In genomic region chr12:24498841-24499485, GRCm38 (mm10) we compare ENCODE assay signal across 8 mouse cellular contexts. TPM values are rescaled to one million over a fixed set of nuclear protein-coding genes. Genes with fewer than 3 reads are reported as not detected.
DNase-seq lines count a peak whose midpoint lies in the region; ATAC-seq and TF ChIP-seq lines count a peak whose summit lies in the region.
"Not testable (repeated sequence)": the region's sequence is repeated elsewhere in the genome, so short reads cannot be mapped to it uniquely, and the experiment has no call there.

No protein-coding gene starts in this region.

- 1% methylated on average over 9 of the region's 9 CpGs for WGBS in embryonic facial prominence, embryonic 15.5 days
- WGBS in heart, adult 2 months: 2% methylated on average over 9 of the region's 9 CpGs
- WGBS in hindbrain, embryonic 16.5 days: under 1% methylated on average over 9 of the region's 9 CpGs
- 8% methylated on average over 9 of the region's 9 CpGs for WGBS in limb, embryonic 10.5 days
- 5% methylated on average over 9 of the region's 9 CpGs for WGBS in lung, embryonic 14.5 days
- 7% methylated on average over 9 of the region's 9 CpGs for WGBS in midbrain, embryonic 16.5 days
- WGBS in stomach, postnatal 0 days: 6% methylated on average over 9 of the region's 9 CpGs

- H3K4me3 ChIP-seq in bone marrow macrophage, adult 2 months (ENCODE audit: insufficient read depth, low read length): peak overlapping the region; percentile 86
- H3K4me3 ChIP-seq in embryonic facial prominence, embryonic 15.5 days (replicated peaks): peak overlapping the region; percentile 75
- H3K4me3 ChIP-seq in heart, adult 2 months: peak overlapping the region; percentile 73
- peak overlapping the region; percentile 53 for H3K4me3 ChIP-seq in hindbrain, embryonic 16.5 days (ENCODE audit: low read length)
- peak overlapping the region; percentile 59 for H3K4me3 ChIP-seq in limb, embryonic 10.5 days
- peak overlapping the region; percentile 66 for H3K4me3 ChIP-seq in lung, embryonic 14.5 days (ENCODE audit: low read depth, low read length)
- H3K4me3 ChIP-seq in midbrain, embryonic 16.5 days (ENCODE audit: low read depth, low read length): peak overlapping the region; percentile 74
- H3K4me3 ChIP-seq in stomach, postnatal 0 days (ENCODE audit: low read depth, low read length): peak overlapping the region; percentile 76

- not testable (repeated sequence) for DNase-seq in heart, adult 2 months; limb, embryonic 10.5 days (ENCODE audit: low spot score); lung, embryonic 14.5 days; stomach, postnatal 0 days (ENCODE audit: low spot score)

- not testable (repeated sequence) for TF ChIP-seq POLR2A in bone marrow macrophage, adult 2 months (IDR thresholded peaks at IDR 0.05; ENCODE audit: borderline replicate concordance, low read depth, low read length); heart, adult 2 months (IDR thresholded peaks at IDR 0.05; ENCODE audit: insufficient read depth, low read depth, low read length)

- not testable (repeated sequence) for H3K4me1 ChIP-seq in bone marrow macrophage, adult 2 months (ENCODE audit: control insufficient read depth, insufficient read depth, low read length); embryonic facial prominence, embryonic 15.5 days; heart, adult 2 months (ENCODE audit: control insufficient read depth, insufficient read depth, low read length); hindbrain, embryonic 16.5 days (ENCODE audit: control insufficient read depth, insufficient read depth, low read depth, low read length); limb, embryonic 10.5 days; lung, embryonic 14.5 days (ENCODE audit: insufficient read depth); midbrain, embryonic 16.5 days (ENCODE audit: control insufficient read depth, insufficient read depth, low read length); stomach, postnatal 0 days (replicated peaks; ENCODE audit: control insufficient read depth, insufficient read depth)

- TF ChIP-seq CTCF in bone marrow macrophage, adult 2 months (IDR thresholded peaks at IDR 0.05; ENCODE audit: low read depth, low read length); heart, adult 2 months (IDR thresholded peaks at IDR 0.05); lung, embryonic 14.5 days (IDR thresholded peaks at IDR 0.05; ENCODE audit: low read depth); stomach, postnatal 0 days (IDR thresholded peaks at IDR 0.05; ENCODE audit: low read depth): not testable (repeated sequence)

- not testable (repeated sequence) for H3K27me3 ChIP-seq in embryonic facial prominence, embryonic 15.5 days; heart, adult 2 months (ENCODE audit: control insufficient read depth, insufficient read depth, low read length); hindbrain, embryonic 16.5 days (replicated peaks; ENCODE audit: control insufficient read depth, insufficient read depth, low read length); limb, embryonic 10.5 days (ENCODE audit: low read depth, poor library complexity, severe bottlenecking); lung, embryonic 14.5 days (ENCODE audit: insufficient read depth, low read length); midbrain, embryonic 16.5 days (ENCODE audit: control insufficient read depth, insufficient read depth, low read depth, low read length); stomach, postnatal 0 days (ENCODE audit: control insufficient read depth, insufficient read depth, low read length)

- TF ChIP-seq EP300 in heart, adult 2 months (IDR thresholded peaks at IDR 0.05; ENCODE audit: insufficient read depth, low read depth, low read length); stomach, postnatal 0 days (optimal IDR thresholded peaks at IDR 0.05): not testable (repeated sequence)

- intact Hi-C loops in heart, adult 2 months (cut with DNase I): loop anchor here (5.0 kb wide), 1 partner anchor 73 kb away; the partner anchor contains the start of gene Grhl1

- H3K9me3 ChIP-seq in embryonic facial prominence, embryonic 15.5 days (replicated peaks); hindbrain, embryonic 16.5 days (ENCODE audit: control insufficient read depth, low read length); limb, embryonic 10.5 days (replicated peaks); lung, embryonic 14.5 days (ENCODE audit: low read depth, low read length); midbrain, embryonic 16.5 days (replicated peaks; ENCODE audit: control insufficient read depth, low read length, poor library complexity, severe bottlenecking); stomach, postnatal 0 days (ENCODE audit: control insufficient read depth, low read length): not testable (repeated sequence)

- peak overlapping the region; percentile 56 for H3K4me2 ChIP-seq in embryonic facial prominence, embryonic 15.5 days (replicated peaks)
- peak overlapping the region; percentile 62 for H3K4me2 ChIP-seq in hindbrain, embryonic 16.5 days (ENCODE audit: low read length)
- H3K4me2 ChIP-seq in lung, embryonic 14.5 days: peak overlapping the region; percentile 57
- H3K4me2 ChIP-seq in midbrain, embryonic 16.5 days (ENCODE audit: low read length): peak overlapping the region; percentile 58
- peak overlapping the region; percentile 59 for H3K4me2 ChIP-seq in stomach, postnatal 0 days (replicated peaks; ENCODE audit: low read depth)

- peak overlapping the region; percentile 64 for H3K9ac ChIP-seq in embryonic facial prominence, embryonic 15.5 days
- peak overlapping the region; percentile 89 for H3K9ac ChIP-seq in heart, adult 2 months (ENCODE audit: low read depth, low read length)
- H3K9ac ChIP-seq in hindbrain, embryonic 16.5 days (ENCODE audit: low read depth, low read length): peak overlapping the region; percentile 75
- peak overlapping the region; percentile 64 for H3K9ac ChIP-seq in lung, embryonic 14.5 days
- H3K9ac ChIP-seq in midbrain, embryonic 16.5 days (ENCODE audit: low read depth, low read length): peak overlapping the region; percentile 88
- H3K9ac ChIP-seq in stomach, postnatal 0 days (ENCODE audit: low read length): peak overlapping the region; percentile 64

- peak; percentile 47; the same call in 1 of the 2 replicates for ATAC-seq in embryonic facial prominence, embryonic 15.5 days (ENCODE audit: insufficient number of reproducible peaks, low FRiP score, low TSS enrichment, low read depth)
- ATAC-seq in hindbrain, embryonic 16.5 days: peak; percentile 24
- ATAC-seq in lung, embryonic 14.5 days (ENCODE audit: insufficient read depth): peak; percentile 73
- ATAC-seq in midbrain, embryonic 16.5 days: peak; percentile 26
- ATAC-seq in stomach, postnatal 0 days (ENCODE audit: low FRiP score, low TSS enrichment): peak; percentile 57; the same call in 1 of the 2 replicates

- not testable (repeated sequence) for H3K36me3 ChIP-seq in embryonic facial prominence, embryonic 15.5 days; heart, adult 2 months (ENCODE audit: control insufficient read depth, insufficient read depth, low read length); hindbrain, embryonic 16.5 days (ENCODE audit: control insufficient read depth, insufficient read depth, low read length); limb, embryonic 10.5 days; lung, embryonic 14.5 days (ENCODE audit: insufficient read depth); midbrain, embryonic 16.5 days (ENCODE audit: control insufficient read depth, insufficient read depth, low read length); stomach, postnatal 0 days (ENCODE audit: control insufficient read depth, insufficient read depth, low read length)

- H3K79me2 ChIP-seq in heart, adult 2 months (replicated peaks; ENCODE audit: control insufficient read depth, insufficient read depth, low read length): not testable (repeated sequence)

- H3K27ac ChIP-seq in bone marrow macrophage, adult 2 months (ENCODE audit: insufficient read depth, low read depth, low read length): peak overlapping the region; percentile 86
- peak overlapping the region; percentile 72 for H3K27ac ChIP-seq in embryonic facial prominence, embryonic 15.5 days (replicated peaks)
- peak overlapping the region; percentile 81 for H3K27ac ChIP-seq in heart, adult 2 months
- peak overlapping the region; percentile 26 for H3K27ac ChIP-seq in hindbrain, embryonic 16.5 days (ENCODE audit: low read depth, low read length)
- H3K27ac ChIP-seq in limb, embryonic 10.5 days: peak overlapping the region; percentile 81
- H3K27ac ChIP-seq in lung, embryonic 14.5 days (ENCODE audit: low read depth): 0 out of 2 replicates have a peak overlapping the region, but pooled peaks have one; percentile 71
- H3K27ac ChIP-seq in midbrain, embryonic 16.5 days (ENCODE audit: low read length): not testable (repeated sequence)
- peak overlapping the region; percentile 75 for H3K27ac ChIP-seq in stomach, postnatal 0 days (replicated peaks)

RNA-seq across cellular contexts. Expression of gene Taf1b, which starts 0.8 kb away (rescaled TPM):
- 13.8 and 17.2 TPM in 2 replicates for polyA plus RNA-seq in bone marrow macrophage, adult 2 months (2012; ENCODE audit: insufficient read depth, insufficient read length, missing spikeins)
- 25.3 and 25.8 TPM in 2 replicates for polyA plus RNA-seq in embryonic facial prominence, embryonic 15.5 days (2015; fragmentation: Nextera tagmentation; extraction: Ambion mirVana)
- 10 to 100 TPM in 1 of 2 experiments, 1 to 10 TPM in 1; 9.8 to 10.8 TPM for total RNA-seq in heart, adult 2 months (2021)
- polyA plus RNA-seq in heart, adult 2 months (2012; rRNA removed): 6.4 and 9.8 TPM in 2 replicates
- polyA plus RNA-seq in hindbrain, embryonic 16.5 days (2015; fragmentation: Nextera tagmentation; extraction: Ambion mirVana): 33.2 and 33.4 TPM in 2 replicates
- polyA plus RNA-seq in limb, embryonic 10.5 days (2016; fragmentation: Nextera tagmentation; extraction: Ambion mirVana): 30.8 and 35.1 TPM in 2 replicates
- polyA plus RNA-seq in lung, embryonic 14.5 days (2014; fragmentation: Nextera tagmentation; extraction: Ambion mirVana): 31.5 and 32.2 TPM in 2 replicates
- 36.1 and 37.9 TPM in 2 replicates for polyA plus RNA-seq in midbrain, embryonic 16.5 days (2015; fragmentation: Nextera tagmentation; extraction: Ambion mirVana)
- polyA plus RNA-seq in stomach, postnatal 0 days (2015; fragmentation: Nextera tagmentation; extraction: Ambion mirVana): 12.0 and 12.8 TPM in 2 replicates
